Comparison of ENCODE assay signal across 10 mouse cellular contexts in genomic region chr4:139823138-139823869, GRCm38 (mm10). TPM values are rescaled to one million over a fixed set of nuclear protein-coding genes. Genes with fewer than 3 reads are reported as not detected.
DNase-seq lines count a peak whose midpoint lies in the region; ATAC-seq and TF ChIP-seq lines count a peak whose summit lies in the region.
"Had no signal": no experiment of that assay in that cellular context is flagged by ENCODE, and none has a peak within 500 bp of the region (broad histone marks: within the 10 kb centered on the region; RNA-seq: fewer than 3 reads in every experiment).

No protein-coding gene starts in this region.

- DNase-seq in cerebellum, adult 8-10 months = peak; percentile 11
- DNase-seq in cerebellum, postnatal 4 days (ENCODE audit: low spot score in 2 of 2) = no peak
- no peak for DNase-seq in forebrain, embryonic 14.5 days (ENCODE audit: low spot score)
- DNase-seq in midbrain, embryonic 10.5 days (ENCODE audit: low spot score) = peak; percentile 59
- no peak for DNase-seq in frontal cortex, postnatal 10 days (ENCODE audit: low spot score in 2 of 2)
- no peak for DNase-seq in adrenal gland, adult 18-20 months (ENCODE audit: low spot score in 2 of 2)
- DNase-seq in left cerebral cortex, postnatal 14 days (ENCODE audit: low spot score in 2 of 2) = no peak
- DNase-seq: kidney, adult 9 months had no signal

- H3K27me3 ChIP-seq in ES-Bruce4 (ENCODE audit: control insufficient read depth, insufficient read depth, low read length, poor library complexity, severe bottlenecking) = peaks cover 57% of the 10 kb centered on the region
- peaks cover 95% of the 10 kb centered on the region for H3K27me3 ChIP-seq in forebrain, embryonic 14.5 days (replicated peaks; ENCODE audit: control insufficient read depth, insufficient read depth, low read length)
- H3K27me3 ChIP-seq in midbrain, embryonic 10.5 days (ENCODE audit: low read depth, poor library complexity, severe bottlenecking) = peaks cover 100% of the 10 kb centered on the region

- no peak for TF ChIP-seq EP300 in ES-Bruce4 (IDR thresholded peaks at IDR 0.05; ENCODE audit: insufficient read depth, low read depth, low read length)

- no peak overlapping the region for H3K9ac ChIP-seq in ES-Bruce4 (ENCODE audit: low read depth, poor library complexity, severe bottlenecking)
- H3K9ac ChIP-seq in forebrain, embryonic 14.5 days (ENCODE audit: low read length) = no peak overlapping the region

- ATAC-seq in forebrain, embryonic 14.5 days = no peak

- no peak overlapping the region for H3K27ac ChIP-seq in ES-Bruce4 (ENCODE audit: insufficient read depth, low read length)
- H3K27ac ChIP-seq in forebrain, embryonic 14.5 days (ENCODE audit: low read depth, low read length) = no peak overlapping the region
- peak overlapping the region; percentile 89 for H3K27ac ChIP-seq in midbrain, embryonic 10.5 days (replicated peaks)

- no peak for TF ChIP-seq POLR2A in ES-Bruce4 (IDR thresholded peaks at IDR 0.05; ENCODE audit: insufficient read depth, low read length)

- no peaks in the 10 kb centered on the region for H3K9me3 ChIP-seq in ES-Bruce4 (replicated peaks; ENCODE audit: control insufficient read depth, insufficient read depth, low read length, poor library complexity, severe bottlenecking)
- H3K9me3 ChIP-seq in forebrain, embryonic 14.5 days (replicated peaks; ENCODE audit: control insufficient read depth, low read length) = no peaks in the 10 kb centered on the region
- H3K9me3 ChIP-seq in midbrain, embryonic 10.5 days (replicated peaks) = no peaks in the 10 kb centered on the region

- H3K36me3 ChIP-seq in ES-Bruce4 (ENCODE audit: control insufficient read depth, insufficient read depth, low read length, poor library complexity, severe bottlenecking) = no peaks in the 10 kb centered on the region
- no peaks in the 10 kb centered on the region for H3K36me3 ChIP-seq in forebrain, embryonic 14.5 days (ENCODE audit: control insufficient read depth, insufficient read depth, low read length)
- H3K36me3 ChIP-seq in midbrain, embryonic 10.5 days = 0 out of 2 replicates have a peak, but pooled peaks cover 11% of the 10 kb centered on the region

- intact Hi-C loops in left cerebral cortex, postnatal 14 days (cut with DNase I) = no loop called here

- H3K4me1 ChIP-seq in ES-Bruce4 (ENCODE audit: control insufficient read depth, insufficient read depth, low read length) = no peaks in the 10 kb centered on the region
- H3K4me1 ChIP-seq in forebrain, embryonic 14.5 days (ENCODE audit: control insufficient read depth, insufficient read depth, low read length) = peaks cover 13% of the 10 kb centered on the region
- H3K4me1 ChIP-seq in midbrain, embryonic 10.5 days = peaks cover 100% of the 10 kb centered on the region

- WGBS in forebrain, embryonic 14.5 days = 2% methylated on average over 44 of the region's 44 CpGs
- under 1% methylated on average over 44 of the region's 44 CpGs for WGBS in midbrain, embryonic 10.5 days

- peak overlapping the region; percentile 3; the same call in 1 of the 2 replicates for H3K4me3 ChIP-seq in ES-Bruce4 (ENCODE audit: low read depth, low read length)
- peak overlapping the region; percentile 6 for H3K4me3 ChIP-seq in forebrain, embryonic 14.5 days (ENCODE audit: low read depth, low read length)
- peak overlapping the region; percentile 53 for H3K4me3 ChIP-seq in midbrain, embryonic 10.5 days

- peak overlapping the region; percentile 30 for H3K4me2 ChIP-seq in forebrain, embryonic 14.5 days (ENCODE audit: low read length)
- H3K4me2 ChIP-seq: liver, embryonic 11.5 days had no signal

- no peak for TF ChIP-seq CTCF in ES-Bruce4 (IDR thresholded peaks at IDR 0.05; ENCODE audit: low read depth, low read length)

RNA-seq across cellular contexts. Expression of gene Pax7, which starts 10.0 kb away (rescaled TPM):
- polyA plus RNA-seq in ES-Bruce4 (2011; ENCODE audit: insufficient read depth, insufficient read length, low read depth, missing spikeins) = not detected in 2 replicates
- 0.05 and 0.06 TPM in 2 replicates for polyA plus RNA-seq in forebrain, embryonic 14.5 days (2014; fragmentation: Nextera tagmentation; extraction: Ambion mirVana)
- 1.3 and 1.8 TPM in 2 replicates for polyA plus RNA-seq in midbrain, embryonic 10.5 days (2016; fragmentation: Nextera tagmentation; extraction: Ambion mirVana)
- not detected for total RNA-seq in adrenal gland, adult 18-20 months (2021)
- not detected for total RNA-seq in left cerebral cortex, postnatal 14 days (2021)

Comparison
In these comparisons a context has a peak if more than half of its experiments do, and no peak if none do; other contexts are left out.
1. DNase-seq: peak in cerebellum, adult 8-10 months (single experiment) and midbrain, embryonic 10.5 days (single experiment); none in cerebellum, postnatal 4 days (0 of 2), forebrain, embryonic 14.5 days (single experiment), frontal cortex, postnatal 10 days (0 of 2), adrenal gland, adult 18-20 months (0 of 2) and left cerebral cortex, postnatal 14 days (0 of 2).
2. H3K4me3 ChIP-seq: peak in every context shown above with its lines; median percentile 53 in midbrain, embryonic 10.5 days; 6 in forebrain, embryonic 14.5 days; 3 in ES-Bruce4.